Mouse (Mus musculus) spleen, postnatal 10 days (tissue): ENCODE results near the gene Fmo2.

Source experiments
- DNase-seq, 2 experiments: peaks; one replicate each; pipeline ENCODE4 v3.0.0; 2021 to 2022; ENCODE audit warnings: low spot score in 2 of 2

Fmo2 gene

DNA sequence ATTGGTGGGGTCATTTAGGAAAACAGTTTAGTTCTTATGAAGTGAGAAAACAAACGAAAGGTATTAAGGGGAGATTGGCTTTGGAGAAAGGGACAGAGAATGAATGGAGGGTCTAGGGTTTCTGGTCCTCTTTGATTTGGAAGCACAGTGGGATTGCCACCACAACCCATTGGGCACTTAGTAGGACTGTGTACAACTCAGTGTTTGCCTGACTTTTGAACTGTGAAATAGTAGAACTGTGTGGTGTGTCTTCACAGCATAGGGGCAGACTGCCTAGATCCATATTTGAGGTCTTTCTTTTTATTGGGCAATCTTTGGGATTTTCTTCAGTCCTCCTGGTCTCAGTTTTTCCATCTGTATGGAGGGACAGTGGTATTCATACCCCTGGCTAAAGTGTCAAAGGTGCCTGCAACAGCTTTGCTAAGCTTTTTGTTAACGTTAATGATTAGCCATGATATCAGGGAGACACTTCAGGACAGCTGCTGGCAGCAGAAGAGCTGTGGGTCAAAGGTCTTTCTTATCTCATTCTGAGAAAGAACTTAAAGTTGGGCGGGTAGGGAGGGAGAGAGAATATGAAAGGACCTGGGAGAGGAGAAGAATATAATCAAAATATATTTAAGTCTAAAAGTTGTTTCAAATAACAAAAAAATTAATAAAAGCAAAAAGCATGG lies 44.6 kb downstream of the Fmo2 start:
- no peak for DNase-seq

DNA sequence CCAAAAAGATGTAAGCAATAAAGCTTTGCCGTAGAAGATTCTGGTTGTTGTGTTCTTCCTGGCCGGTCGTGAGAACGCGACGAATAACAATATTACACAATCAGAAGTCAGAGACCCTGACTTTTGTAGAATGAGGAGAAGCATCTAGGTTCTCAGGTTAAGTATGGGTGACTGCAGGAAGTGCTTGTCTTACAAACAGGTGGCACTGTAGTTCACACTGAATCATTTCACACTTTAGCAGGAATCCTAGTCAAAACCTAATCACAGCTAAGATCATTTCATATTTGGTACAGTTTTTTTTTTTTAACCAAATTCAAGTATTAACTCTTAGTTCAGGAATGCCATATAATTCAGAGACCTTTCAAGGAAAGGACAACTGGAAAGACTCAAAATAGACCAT lies 51.0 kb downstream of the Fmo2 start:
- no peak for DNase-seq

DNA sequence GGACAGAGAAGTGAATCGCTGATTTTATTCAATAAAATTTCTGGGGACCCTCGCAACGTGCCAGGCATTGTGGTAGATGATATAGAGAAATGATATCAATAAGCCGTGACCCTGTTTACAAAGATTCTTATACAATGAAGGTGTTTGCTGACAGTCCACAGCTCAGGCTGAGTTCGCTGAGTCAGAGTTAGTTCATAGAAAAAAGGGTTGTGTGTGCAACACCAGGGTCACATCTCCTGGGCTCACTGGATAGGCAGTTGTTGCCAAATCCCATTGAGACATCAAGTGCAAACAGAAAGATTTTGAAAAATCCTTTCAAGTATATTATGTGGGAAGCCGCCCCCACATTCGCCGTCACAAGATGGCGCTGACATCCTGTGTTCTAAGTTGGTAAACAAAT lies 58.3 kb downstream of the Fmo2 start:
- DNase-seq: no peak

DNA sequence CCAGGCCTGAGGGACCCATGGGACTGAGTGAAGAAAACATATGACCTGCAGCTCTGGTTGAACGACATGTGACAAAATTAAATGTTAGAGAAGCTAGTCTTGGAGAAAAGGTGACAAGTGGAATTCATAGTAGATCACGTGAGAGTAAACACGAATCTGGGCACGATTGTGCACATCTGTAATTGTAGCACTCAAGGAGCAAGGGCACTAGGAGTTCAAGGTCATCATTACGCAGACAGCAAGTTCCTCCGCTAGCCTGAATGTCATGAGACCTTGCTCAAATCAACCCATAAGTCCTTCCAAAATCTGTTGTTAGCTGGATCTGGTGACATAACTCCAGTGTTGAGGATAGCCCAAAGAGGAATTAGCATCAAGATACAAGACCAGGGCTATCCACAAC lies 59.5 kb downstream of the Fmo2 start:
- no peak for DNase-seq

DNA sequence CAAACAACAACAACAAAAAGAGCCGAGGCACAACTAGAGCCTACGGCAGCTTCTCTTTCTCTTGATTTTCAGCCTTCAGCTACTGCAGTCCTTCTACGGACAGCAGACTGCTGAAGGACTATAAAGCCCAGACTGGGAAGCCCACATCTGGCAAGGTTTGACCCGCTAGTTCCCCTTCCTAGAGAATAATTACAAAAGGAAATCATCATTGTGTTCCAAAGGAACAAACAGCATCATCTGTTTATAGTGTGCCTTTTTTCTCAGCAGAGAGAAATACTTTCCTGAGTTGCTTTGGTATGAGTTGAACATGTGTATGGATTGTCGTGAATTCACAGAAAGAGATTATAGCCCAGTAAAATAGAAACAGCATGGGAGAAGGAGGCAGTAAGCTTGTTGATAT lies 64.2 kb downstream of the Fmo2 start:
- no peak for DNase-seq

DNA sequence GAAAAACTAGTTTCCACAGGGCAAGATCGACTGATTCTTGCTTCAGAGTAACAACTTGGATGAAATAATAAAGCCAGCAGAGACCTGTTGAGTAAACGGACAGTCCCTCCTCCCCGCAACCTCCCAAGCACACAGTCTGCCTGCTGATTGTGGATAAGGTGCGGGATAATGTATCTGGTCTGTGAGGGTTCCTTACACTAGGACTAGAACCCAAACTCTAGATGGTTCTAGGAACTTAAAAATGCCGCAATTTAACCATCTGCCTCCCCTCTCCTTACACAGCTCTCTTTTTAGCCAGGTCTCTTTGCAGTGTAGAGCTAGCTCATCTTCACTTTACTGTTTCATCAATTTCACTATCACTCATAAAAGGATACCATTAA lies 66.0 kb downstream of the Fmo2 start:
- no peak for DNase-seq

DNA sequence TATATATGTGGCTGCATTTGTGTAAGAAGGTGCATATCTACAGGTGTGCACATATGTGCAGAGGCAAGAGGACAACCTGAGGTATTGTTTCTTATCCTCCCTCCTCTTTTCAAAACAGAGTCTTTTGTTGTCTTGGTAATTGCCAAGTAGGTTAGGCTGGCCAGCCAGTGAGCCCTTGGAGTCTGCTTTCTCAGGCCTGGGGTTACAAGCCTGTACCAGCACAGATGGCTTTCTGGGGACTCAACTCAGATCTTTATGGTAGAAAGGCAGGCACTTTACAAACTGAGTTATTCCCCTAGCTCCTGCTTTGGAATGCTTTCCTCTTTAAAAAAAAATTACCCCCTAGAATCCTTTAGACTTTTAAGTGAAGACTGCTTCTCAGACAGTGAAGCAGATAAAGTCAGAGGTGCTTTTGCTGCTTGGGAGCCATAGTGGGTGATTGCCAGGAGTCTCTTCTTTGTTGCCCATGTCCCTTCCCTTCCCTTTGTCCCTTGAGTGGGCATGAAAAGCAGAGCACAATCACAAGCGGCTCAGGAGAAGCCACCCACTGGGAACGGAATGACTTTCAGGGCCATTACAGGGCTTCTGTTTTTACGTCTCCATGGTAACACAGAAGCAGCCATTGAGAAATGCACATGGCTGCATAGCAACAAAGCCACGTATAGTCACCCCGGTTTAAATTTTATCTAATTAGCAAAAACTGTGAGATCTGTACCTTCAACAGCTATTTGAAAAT lies 66.5 kb downstream of the Fmo2 start:
- DNase-seq: no peak
